Mouse (Mus musculus): ENCODE data around the gene Xpnpep1. TPM values are rescaled to one million over a fixed set of nuclear protein-coding genes. Genes with fewer than 3 reads are reported as not detected.
A peak's percentile ranks its signal among the peaks of the same experiment; 100 is the strongest.

Gene Xpnpep1
- polyA plus RNA-seq, 1 experiment: 250 TPM

GRCm38 (mm10) chr19:53043423-53044125, 3.6 kb upstream of the Xpnpep1 start:
- peaks cover 9% of the 10 kb centered on the region; the same call in 1 of the 2 replicates for H3K4me1 ChIP-seq (ENCODE audit: control insufficient read depth, insufficient read depth, low read length)
- no peaks in the 10 kb centered on the region for H3K36me3 ChIP-seq (ENCODE audit: control insufficient read depth, insufficient read depth, low read length)
- H3K27me3 ChIP-seq (replicated peaks; ENCODE audit: control insufficient read depth, insufficient read depth, low read length): no peaks in the 10 kb centered on the region
- no peak overlapping the region for H3K4me3 ChIP-seq (ENCODE audit: insufficient read depth, low read depth, low read length)
- no peak overlapping the region for H3K27ac ChIP-seq (ENCODE audit: insufficient read depth, low read depth, low read length)
- TF ChIP-seq POLR2A (IDR thresholded peaks at IDR 0.05; ENCODE audit: low read depth, low read length) (no peak), CTCF (conservative IDR thresholded peaks at IDR 0.05; ENCODE audit: insufficient read depth, insufficient read length, low read depth, low read length) (no peak)
- WGBS: 79% methylated on average over 13 of the region's 13 CpGs
- no peak for DNase-seq

- Histone ChIP-seq H3K27me3 (replicated peaks; ENCODE audit: control insufficient read depth, insufficient read depth, low read length) (no peaks in the 10 kb centered on the region), H3K4me1 (ENCODE audit: control insufficient read depth, insufficient read depth, low read length) (peaks cover 15% of the 10 kb centered on the region), H3K4me3 (ENCODE audit: insufficient read depth, low read depth, low read length) (no peak overlapping the region), H3K36me3 (ENCODE audit: control insufficient read depth, insufficient read depth, low read length) (no peaks in the 10 kb centered on the region), H3K27ac (ENCODE audit: insufficient read depth, low read depth, low read length) (no peak overlapping the region)
- DNase-seq: no peak
- WGBS: 79% methylated on average over 4 of the region's 4 CpGs
- TF ChIP-seq CTCF (conservative IDR thresholded peaks at IDR 0.05; ENCODE audit: insufficient read depth, insufficient read length, low read depth, low read length): no peak
- no peak for TF ChIP-seq POLR2A (IDR thresholded peaks at IDR 0.05; ENCODE audit: low read depth, low read length)
These were observed 1.6 kb upstream of the Xpnpep1 start for GRCm38 (mm10) chr19:53041570-53041969.

- 38% methylated on average over 5 of the region's 5 CpGs for WGBS
- Histone ChIP-seq H3K4me1 (ENCODE audit: control insufficient read depth, insufficient read depth, low read length) (peaks cover 15% of the 10 kb centered on the region), H3K36me3 (ENCODE audit: control insufficient read depth, insufficient read depth, low read length) (no peaks in the 10 kb centered on the region), H3K27me3 (replicated peaks; ENCODE audit: control insufficient read depth, insufficient read depth, low read length) (no peaks in the 10 kb centered on the region), H3K4me3 (ENCODE audit: insufficient read depth, low read depth, low read length) (no peak overlapping the region), H3K27ac (ENCODE audit: insufficient read depth, low read depth, low read length) (0 out of 2 replicates have a peak overlapping the region, but pooled peaks have one; percentile 46)
- TF ChIP-seq CTCF (conservative IDR thresholded peaks at IDR 0.05; ENCODE audit: insufficient read depth, insufficient read length, low read depth, low read length) (no peak), POLR2A (IDR thresholded peaks at IDR 0.05; ENCODE audit: low read depth, low read length) (no peak)
- no peak for DNase-seq
These were observed 1.1 kb upstream of the Xpnpep1 start for GRCm38 (mm10) chr19:53041133-53041510.

- Histone ChIP-seq H3K4me3 (ENCODE audit: insufficient read depth, low read depth, low read length) (no peak overlapping the region), H3K36me3 (ENCODE audit: control insufficient read depth, insufficient read depth, low read length) (no peaks in the 10 kb centered on the region), H3K27me3 (replicated peaks; ENCODE audit: control insufficient read depth, insufficient read depth, low read length) (no peaks in the 10 kb centered on the region), H3K4me1 (ENCODE audit: control insufficient read depth, insufficient read depth, low read length) (peaks cover 15% of the 10 kb centered on the region), H3K27ac (ENCODE audit: insufficient read depth, low read depth, low read length) (peak overlapping the region; percentile 86)
- WGBS: 39% methylated on average over 11 of the region's 11 CpGs
- DNase-seq: no peak
- TF ChIP-seq CTCF (conservative IDR thresholded peaks at IDR 0.05; ENCODE audit: insufficient read depth, insufficient read length, low read depth, low read length) (no peak), POLR2A (IDR thresholded peaks at IDR 0.05; ENCODE audit: low read depth, low read length) (no peak)
These were observed 924 bp downstream of the Xpnpep1 start for GRCm38 (mm10) chr19:53039090-53039489.

- peaks cover 18% of the 10 kb centered on the region for H3K4me1 ChIP-seq (ENCODE audit: control insufficient read depth, insufficient read depth, low read length)
- WGBS: 0% methylated on average over 39 of the region's 39 CpGs
- TF ChIP-seq CTCF (conservative IDR thresholded peaks at IDR 0.05; ENCODE audit: insufficient read depth, insufficient read length, low read depth, low read length) (no peak), POLR2A (IDR thresholded peaks at IDR 0.05; ENCODE audit: low read depth, low read length) (no peak)
These were observed 1.5 kb downstream of the Xpnpep1 start for GRCm38 (mm10) chr19:53038435-53038938.

GRCm38 (mm10) chr19:53037925-53038419, 2.0 kb downstream of the Xpnpep1 start:
- under 1% methylated on average over 28 of the region's 28 CpGs for WGBS
- no peaks in the 10 kb centered on the region for H3K36me3 ChIP-seq (ENCODE audit: control insufficient read depth, insufficient read depth, low read length)
- H3K4me3 ChIP-seq (ENCODE audit: insufficient read depth, low read depth, low read length): peak overlapping the region; percentile 89
- no peak for TF ChIP-seq POLR2A (IDR thresholded peaks at IDR 0.05; ENCODE audit: low read depth, low read length)
- no peak for TF ChIP-seq CTCF (conservative IDR thresholded peaks at IDR 0.05; ENCODE audit: insufficient read depth, insufficient read length, low read depth, low read length)
- peak overlapping the region; percentile 68 for H3K27ac ChIP-seq (ENCODE audit: insufficient read depth, low read depth, low read length)
- H3K27me3 ChIP-seq (replicated peaks; ENCODE audit: control insufficient read depth, insufficient read depth, low read length): no peaks in the 10 kb centered on the region
- DNase-seq: no peak
- peaks cover 22% of the 10 kb centered on the region for H3K4me1 ChIP-seq (ENCODE audit: control insufficient read depth, insufficient read depth, low read length)

More at GRCm38 (mm10) chr19:53038435-53038938, 1.5 kb downstream of the Xpnpep1 start:
- H3K4me3 ChIP-seq (ENCODE audit: insufficient read depth, low read depth, low read length): peak overlapping the region; percentile 89
- no peaks in the 10 kb centered on the region for H3K36me3 ChIP-seq (ENCODE audit: control insufficient read depth, insufficient read depth, low read length)
- H3K27ac ChIP-seq (ENCODE audit: insufficient read depth, low read depth, low read length): peak overlapping the region; percentile 86
- peak; percentile 100 for DNase-seq
- H3K27me3 ChIP-seq (replicated peaks; ENCODE audit: control insufficient read depth, insufficient read depth, low read length): no peaks in the 10 kb centered on the region
